Comparison of ENCODE assay signal across 8 mouse cellular contexts in the genomic region with DNA sequence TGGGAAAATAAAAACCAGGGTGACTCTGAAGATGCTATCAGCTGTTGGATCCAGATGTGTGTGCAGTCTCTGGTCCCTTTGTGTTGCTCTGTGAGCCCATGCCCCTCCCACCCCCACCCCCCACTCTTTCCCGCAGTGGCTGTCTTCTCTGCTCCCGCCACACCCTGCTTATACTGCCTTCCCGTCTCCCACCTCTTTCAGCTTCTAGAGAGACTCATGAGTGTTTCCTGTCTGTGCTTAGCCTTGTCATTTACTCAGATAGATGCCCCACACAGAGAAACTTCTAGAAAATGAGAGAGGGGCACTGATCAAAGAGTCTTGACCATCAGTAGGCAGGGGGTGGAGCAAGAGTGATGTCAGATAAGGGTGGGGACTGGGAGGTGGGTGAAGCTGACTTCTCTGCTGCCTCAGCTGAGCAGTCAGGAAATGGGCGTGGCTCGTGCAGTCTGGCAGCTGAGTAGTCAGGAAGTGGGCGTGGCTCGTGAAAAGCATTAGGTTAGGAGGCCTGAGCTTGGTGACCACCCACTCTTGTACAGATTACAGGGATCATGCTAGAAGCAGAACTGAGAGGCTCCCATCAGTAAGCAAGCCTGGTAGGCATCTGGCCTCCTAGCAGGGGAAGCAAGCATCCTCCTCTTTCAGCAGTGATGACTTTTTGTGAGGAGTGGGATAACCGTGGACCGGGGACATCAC. TPM values are rescaled to one million over a fixed set of nuclear protein-coding genes. Genes with fewer than 3 reads are reported as not detected.
A peak's percentile ranks its signal among the peaks of the same experiment; 100 is the strongest.
DNase-seq lines count a peak whose midpoint lies in the region; ATAC-seq and TF ChIP-seq lines count a peak whose summit lies in the region.

No protein-coding gene starts in this region.

- peak overlapping the region; percentile 14; the same call in 1 of the 2 replicates for H3K4me2 ChIP-seq in forebrain, postnatal 0 days (ENCODE audit: low read depth)
- peak overlapping the region; percentile 31 for H3K4me2 ChIP-seq in hindbrain, embryonic 12.5 days (replicated peaks)

- peaks cover 62% of the 10 kb centered on the region for H3K36me3 ChIP-seq in forebrain, postnatal 0 days (ENCODE audit: insufficient read depth)
- peaks cover 46% of the 10 kb centered on the region for H3K36me3 ChIP-seq in hindbrain, embryonic 12.5 days
- peaks cover 80% of the 10 kb centered on the region for H3K36me3 ChIP-seq in megakaryocyte, embryonic 14.5 days (replicated peaks; ENCODE audit: low read length)

- 24% methylated on average over 9 of the region's 9 CpGs for WGBS in forebrain, postnatal 0 days
- 19% methylated on average over 9 of the region's 9 CpGs for WGBS in hindbrain, embryonic 12.5 days

- peaks cover 4% of the 10 kb centered on the region; the same call in 1 of the 2 replicates for H3K4me1 ChIP-seq in bone marrow macrophage, adult 2 months (ENCODE audit: control insufficient read depth, insufficient read depth, low read length)
- no peaks in the 10 kb centered on the region for H3K4me1 ChIP-seq in forebrain, postnatal 0 days (ENCODE audit: insufficient read depth)
- peaks cover 10% of the 10 kb centered on the region for H3K4me1 ChIP-seq in hindbrain, embryonic 12.5 days
- peaks cover 88% of the 10 kb centered on the region for H3K4me1 ChIP-seq in megakaryocyte, embryonic 14.5 days

- H3K9me3 ChIP-seq in forebrain, postnatal 0 days (ENCODE audit: low read length) = no peaks in the 10 kb centered on the region
- H3K9me3 ChIP-seq in hindbrain, embryonic 12.5 days (replicated peaks) = no peaks in the 10 kb centered on the region
- no peaks in the 10 kb centered on the region for H3K9me3 ChIP-seq in megakaryocyte, embryonic 14.5 days

- TF ChIP-seq CTCF in bone marrow macrophage, adult 2 months (IDR thresholded peaks at IDR 0.05; ENCODE audit: low read depth, low read length) = no peak
- TF ChIP-seq CTCF in forebrain, postnatal 0 days (IDR thresholded peaks at IDR 0.05; ENCODE audit: low read depth) = no peak

- no peak overlapping the region for H3K9ac ChIP-seq in forebrain, postnatal 0 days
- no peak overlapping the region for H3K9ac ChIP-seq in hindbrain, embryonic 12.5 days

- H3K27me3 ChIP-seq in forebrain, postnatal 0 days (ENCODE audit: insufficient read depth, low read length) = no peaks in the 10 kb centered on the region
- no peaks in the 10 kb centered on the region for H3K27me3 ChIP-seq in hindbrain, embryonic 12.5 days
- no peaks in the 10 kb centered on the region for H3K27me3 ChIP-seq in megakaryocyte, embryonic 14.5 days (replicated peaks)

- intact Hi-C loops in left cerebral cortex, postnatal 10 days (cut with DNase I) = loop anchor here (2.0 kb wide), 2 partner anchors 133 to 259 kb away; no protein-coding TSS in a partner anchor

- peak; percentile 26 for ATAC-seq in forebrain, postnatal 0 days
- ATAC-seq in hindbrain, embryonic 12.5 days (ENCODE audit: low FRiP score) = peak; percentile 64

- no peak for TF ChIP-seq POLR2A in bone marrow macrophage, adult 2 months (IDR thresholded peaks at IDR 0.05; ENCODE audit: borderline replicate concordance, low read depth, low read length)

- H3K4me3 ChIP-seq in bone marrow macrophage, adult 2 months (ENCODE audit: insufficient read depth, low read length) = no peak overlapping the region
- H3K4me3 ChIP-seq in forebrain, postnatal 0 days (ENCODE audit: low read depth, low read length) = no peak overlapping the region
- no peak overlapping the region for H3K4me3 ChIP-seq in hindbrain, embryonic 12.5 days
- H3K4me3 ChIP-seq in megakaryocyte, embryonic 14.5 days (replicated peaks) = peak overlapping the region; percentile 88

- DNase-seq in MEL-GATA-1-ER (ENCODE audit: extremely low read depth, low read depth) = peak; percentile 95
- peak; percentile 25 for DNase-seq in forebrain, postnatal 0 days
- peak; percentile 38 to 94 for DNase-seq in left cerebral cortex, postnatal 10 days (ENCODE audit: extremely low spot score in 1 of 2, low spot score in 2 of 2)
- DNase-seq in right cerebral cortex, postnatal 10 days (ENCODE audit: low spot score in 2 of 2) = peak; percentile 77 to 80
- DNase-seq in cerebellum, adult 8-10 months = no peak

- peak overlapping the region; percentile 5 for H3K27ac ChIP-seq in bone marrow macrophage, adult 2 months (ENCODE audit: insufficient read depth, low read depth, low read length)
- H3K27ac ChIP-seq in forebrain, postnatal 0 days (ENCODE audit: low read depth, low read length) = no peak overlapping the region
- no peak overlapping the region for H3K27ac ChIP-seq in hindbrain, embryonic 12.5 days

RNA-seq across cellular contexts. Expression of gene BC051665, which starts 48.4 kb away (rescaled TPM):
- polyA plus RNA-seq in bone marrow macrophage, adult 2 months (2012; ENCODE audit: insufficient read depth, insufficient read length, missing spikeins) = not detected in 2 replicates
- total RNA-seq in forebrain, postnatal 0 days (2014; rRNA removed) = not detected in 2 replicates
- polyA plus RNA-seq in forebrain, postnatal 0 days (2015; fragmentation: Nextera tagmentation; extraction: Ambion mirVana) = not detected in 2 replicates
- not detected in 2 replicates for polyA plus RNA-seq in hindbrain, embryonic 12.5 days (2016; fragmentation: Nextera tagmentation; extraction: Ambion mirVana)
- total RNA-seq in left cerebral cortex, postnatal 10 days (2021) = not detected
- polyA plus RNA-seq in megakaryocyte, embryonic 14.5 days (2012; ENCODE audit: insufficient read depth, low replicate concordance) = not detected in 2 replicates
